Mouse (Mus musculus): ENCODE results near the gene Olfr5.

DNA sequence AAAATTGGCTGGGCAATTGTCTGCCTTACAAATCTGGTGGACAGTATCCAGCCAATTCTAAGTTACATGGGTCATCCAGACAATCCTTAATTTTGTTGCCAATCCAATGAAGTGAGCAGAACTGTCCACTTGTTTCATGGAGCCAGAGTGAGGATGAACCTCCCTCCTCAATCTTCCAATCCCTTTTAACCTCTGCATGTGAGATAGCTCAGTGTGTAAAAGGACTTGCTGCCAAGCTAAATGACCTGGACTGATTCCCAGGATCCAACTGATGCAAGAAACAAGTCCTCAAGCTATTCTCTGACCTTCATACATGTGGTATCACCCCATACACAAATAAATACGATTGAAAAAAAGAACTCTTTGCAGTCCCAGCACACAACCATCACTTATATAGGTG is 34.9 kb upstream of the Olfr5 start:
- no peak for TF ChIP-seq CTCF (IDR thresholded peaks at IDR 0.05; ENCODE audit: low read depth)
- no peak for TF ChIP-seq EP300 (IDR thresholded peaks at IDR 0.05; ENCODE audit: low read depth)
